Mouse (Mus musculus) spleen, postnatal 0 days (tissue): ENCODE data around the gene Polr3g. TPM values are rescaled to one million over a fixed set of nuclear protein-coding genes. Genes with fewer than 3 reads are reported as not detected.

Experiments used
- polyA plus RNA-seq: library from polyadenylated mRNA; unstranded; fragments of >200 nt; fragmentation: Nextera tagmentation; extraction: Ambion mirVana; gene quantifications from 2 replicates; pipeline ENCODE4 v1.2.1, GENCODE M21; 2015

The Polr3g gene
- 11.2 and 13.6 TPM in 2 replicates for polyA plus RNA-seq

GRCm38 (mm10) chr13:81710775-81711545 is at the start of gene Polr3g, which contains the start of gene Mblac2:
Polr3g (minus strand) TSS chr13:81711013.
Mblac2 (plus strand) TSS chr13:81711341.

GRCm38 (mm10) chr13:81657351-81658052 is 53.3 kb downstream of the Polr3g start, which contains the start of gene Lysmd3:
Lysmd3 (plus strand) TSS chr13:81657663.

GRCm38 (mm10) chr13:81632720-81633415 is 77.9 kb downstream of the Polr3g start, which contains the start of gene Adgrv1:
Adgrv1 (minus strand) TSS chr13:81633154.

Other genes starting within 250 kb of the Polr3g start
- gene Adgrv1, start 77.9 kb downstream of the Polr3g start, polyA plus RNA-seq = 0.18 and 0.53 TPM in 2 replicates
- 13.5 and 13.6 TPM in 2 replicates for gene Lysmd3, start 53.4 kb downstream of the Polr3g start, polyA plus RNA-seq
- gene Mblac2, start 328 bp upstream of the Polr3g start, polyA plus RNA-seq = 3.2 and 3.6 TPM in 2 replicates
- gene Cetn3, start 72.1 kb upstream of the Polr3g start, polyA plus RNA-seq = 161 and 183 TPM in 2 replicates